Mouse (Mus musculus) lung, postnatal 0 days (tissue): ENCODE measurements around the gene Xndc1. TPM values are rescaled to one million over a fixed set of nuclear protein-coding genes. Genes with fewer than 3 reads are reported as not detected.

Experiments used
- ATAC-seq: fragments of 200-750 bp; cut with Nextera tagmentation; 2 replicates; pipeline ENCODE4 v1.8.0; 2017; ENCODE audit warnings: moderate library complexity
- DNase-seq: peaks from one replicate; pipeline ENCODE4 v3.0.0-alpha.2; 2016; ENCODE audit warnings: low spot score
- H3K27ac ChIP-seq: fragments of 300-500 bp; sonication (generic); 2 replicates; pipeline ENCODE4 v1.5.1; 2014; ENCODE audit warnings: antibody characterized with exemption, mild to moderate bottlenecking, low read length, mixed read lengths
- H3K27me3 ChIP-seq: fragments of 300-500 bp; sonication (generic); replicated peaks from 2 replicates; pipeline ENCODE4 v1.6.1; 2014; ENCODE audit warnings: low read length, mixed read lengths; ENCODE audit not compliant: insufficient read depth
- H3K36me3 ChIP-seq: fragments of 300-500 bp; sonication (generic); 2 replicates; pipeline ENCODE4 v1.6.1; 2014; ENCODE audit warnings: low read length, mixed read lengths; ENCODE audit not compliant: insufficient read depth
- H3K4me1 ChIP-seq: fragments of 300-500 bp; sonication (generic); 2 replicates; pipeline ENCODE4 v1.6.1; 2014; ENCODE audit warnings: antibody characterized with exemption, low read depth, low read length, mixed read lengths; ENCODE audit not compliant: insufficient read depth
- H3K4me2 ChIP-seq: fragments of 300-500 bp; sonication (generic); replicated peaks from 2 replicates; pipeline ENCODE4 v1.6.1; 2014; ENCODE audit warnings: low read depth, mild to moderate bottlenecking, low read length, moderate library complexity, mixed read lengths
- H3K4me3 ChIP-seq: fragments of 300-500 bp; sonication (generic); 2 replicates; pipeline ENCODE4 v1.5.1; 2014; ENCODE audit warnings: low read depth, low read length
- H3K9ac ChIP-seq: fragments of 300-500 bp; sonication (generic); replicated peaks from 2 replicates; pipeline ENCODE4 v1.6.1; 2014; ENCODE audit warnings: low read depth, mild to moderate bottlenecking
- H3K9me3 ChIP-seq: fragments of 300-500 bp; sonication (generic); 2 replicates; pipeline ENCODE4 v1.6.1; 2016; ENCODE audit warnings: low read length, mixed read lengths
- CTCF ChIP-seq: IDR thresholded peaks from 2 replicates; pipeline ENCODE4 v1.5.1; 2016; ENCODE audit warnings: antibody characterized with exemption, mild to moderate bottlenecking
- EP300 ChIP-seq: IDR thresholded peaks from 2 replicates; pipeline ENCODE4 v1.6.1; 2016; ENCODE audit warnings: antibody characterized with exemption, mild to moderate bottlenecking, control low read depth
- WGBS: fragments of 180-500 bp; shearing (Covaris S2); extraction: QIAGEN DNeasy Blood & Tissue Kit; methylation state at CpG from one replicate; pipeline ENCODE4 v1.1.7; 2014; 5-methylcytosine and 5-hydroxymethylcytosine counted together
- polyA plus RNA-seq: library from polyadenylated mRNA; unstranded; fragments of >200 nt; fragmentation: Nextera tagmentation; extraction: Ambion mirVana; gene quantifications from 2 replicates; pipeline ENCODE4 v1.2.1, GENCODE M21; 2015

The Xndc1 gene
- polyA plus RNA-seq, 1 experiment from 2014 or later: 6.2 TPM

DNA sequence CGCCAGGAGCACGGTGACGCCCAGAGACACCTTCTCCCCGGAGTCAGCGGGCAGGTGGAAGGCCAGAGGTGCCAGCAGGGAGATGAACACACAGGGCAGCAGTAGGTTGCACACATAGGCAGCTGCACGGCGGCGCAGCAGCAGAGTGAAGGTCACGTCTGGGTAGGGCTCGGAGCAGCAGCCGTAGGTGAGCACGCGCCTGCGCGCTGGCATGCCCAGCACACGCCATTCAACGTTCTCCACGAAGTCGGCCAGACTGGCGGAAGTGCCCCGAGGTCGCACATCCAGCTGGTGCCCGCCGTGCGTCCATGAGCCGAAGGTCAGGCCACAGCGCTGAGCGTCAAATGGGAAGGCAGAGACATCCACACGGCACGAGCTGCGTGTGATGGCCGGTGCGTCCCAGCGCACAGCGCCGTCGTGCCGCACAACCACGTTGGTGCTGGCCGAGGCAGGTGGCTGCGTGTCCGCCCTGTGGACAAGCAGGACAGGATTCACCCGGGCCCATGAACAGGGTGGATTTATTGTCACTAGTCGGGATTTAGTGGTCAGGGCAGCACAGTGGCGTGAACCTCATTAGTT lies 47.9 kb downstream of the Xndc1 start:
- H3K9ac ChIP-seq: no peak overlapping the region
- WGBS: 75% methylated on average over 45 of the region's 45 CpGs
- no peak overlapping the region for H3K27ac ChIP-seq
- H3K4me3 ChIP-seq: no peak overlapping the region
- DNase-seq: no peak
- no peak for ATAC-seq
- no peaks in the 10 kb centered on the region for H3K9me3 ChIP-seq
- no peak overlapping the region for H3K4me2 ChIP-seq
- no peaks in the 10 kb centered on the region for H3K4me1 ChIP-seq
- TF ChIP-seq CTCF (no peak), EP300 (no peak)
- H3K36me3 ChIP-seq: no peaks in the 10 kb centered on the region
- H3K27me3 ChIP-seq: no peaks in the 10 kb centered on the region

GRCm38 (mm10) chr7:102116579-102117331 lies 51.4 kb downstream of the Xndc1 start, which contains the start of gene Chrna10:
Gene Chrna10, minus strand, starts transcription at chr7:102116828.
- peak; percentile 87 for ATAC-seq
- Histone ChIP-seq H3K27ac (no peak within 1 kb of the TSS), H3K4me2 (no peak within 1 kb of the TSS), H3K4me1 (no peaks in the 10 kb centered on the region), H3K4me3 (no peak within 1 kb of the TSS), H3K9me3 (no peaks in the 10 kb centered on the region), H3K9ac (no peak within 1 kb of the TSS), H3K36me3 (peaks cover 25% of the 10 kb centered on the region), H3K27me3 (no peaks in the 10 kb centered on the region)
- WGBS: 29% methylated on average over 7 of the region's 7 CpGs
- TF ChIP-seq EP300 (no peak), CTCF (no peak)
- peak; percentile 52 for DNase-seq

- Histone ChIP-seq H3K27me3 (no peaks in the 10 kb centered on the region), H3K27ac (no peak overlapping the region), H3K9ac (no peak overlapping the region), H3K36me3 (peaks cover 31% of the 10 kb centered on the region), H3K4me3 (no peak overlapping the region), H3K4me2 (no peak overlapping the region), H3K4me1 (no peaks in the 10 kb centered on the region), H3K9me3 (no peaks in the 10 kb centered on the region)
- ATAC-seq (no peak), DNase-seq (no peak)
- TF ChIP-seq CTCF (no peak), EP300 (no peak)
- 70% methylated on average over 6 of the region's 6 CpGs for WGBS
These were observed 52.1 kb downstream of the Xndc1 start for GRCm38 (mm10) chr7:102117382-102117781.

DNA sequence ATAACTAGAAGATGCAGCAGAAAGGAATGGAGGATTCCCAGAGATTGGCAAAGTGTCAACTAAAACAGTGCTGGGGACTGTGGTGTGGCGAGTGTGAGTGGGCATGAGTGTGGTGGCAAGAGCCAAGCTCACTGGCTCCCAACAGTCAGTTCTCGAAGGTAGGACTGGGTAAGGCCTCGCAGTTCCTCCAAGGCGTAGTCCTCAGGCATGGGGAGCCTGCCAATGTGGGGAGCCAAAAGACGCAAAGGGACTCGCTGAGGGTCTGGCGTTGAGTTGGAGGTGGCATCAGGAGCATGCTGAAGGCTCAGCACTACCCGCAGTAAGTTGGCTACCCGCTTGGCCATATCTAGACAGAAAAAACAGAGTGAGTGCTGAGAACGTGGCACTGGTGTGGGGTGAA lies 55.0 kb downstream of the Xndc1 start:
- ATAC-seq (no peak), DNase-seq (no peak)
- Histone ChIP-seq H3K36me3 (peaks cover 59% of the 10 kb centered on the region), H3K4me2 (no peak overlapping the region), H3K4me3 (no peak overlapping the region), H3K9me3 (no peaks in the 10 kb centered on the region), H3K27ac (no peak overlapping the region), H3K4me1 (no peaks in the 10 kb centered on the region), H3K9ac (no peak overlapping the region), H3K27me3 (no peaks in the 10 kb centered on the region)
- WGBS: 91% methylated on average over 10 of the region's 10 CpGs
- TF ChIP-seq CTCF (no peak), EP300 (no peak)

DNA sequence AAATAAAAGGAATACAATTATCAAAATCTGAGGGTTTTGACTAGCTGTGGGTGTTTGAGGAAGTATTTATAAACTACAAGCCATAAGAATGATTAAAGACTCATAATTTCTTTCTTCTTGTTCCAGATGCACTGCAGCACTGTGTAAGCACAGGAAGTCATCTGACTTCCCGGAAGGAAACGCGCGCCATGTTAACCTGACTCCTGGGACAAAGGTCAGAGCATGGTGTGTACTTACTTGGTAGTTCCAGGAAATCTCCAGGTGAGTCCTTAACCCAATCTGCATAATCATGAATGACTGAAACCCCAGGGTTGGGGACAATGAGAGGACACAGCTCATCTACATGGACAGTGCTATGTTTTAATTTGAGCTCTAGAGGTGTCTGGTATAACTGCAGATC lies 67.1 kb downstream of the Xndc1 start:
- peak; percentile 55 for ATAC-seq
- Histone ChIP-seq H3K27ac (no peak overlapping the region), H3K36me3 (peaks cover 48% of the 10 kb centered on the region), H3K27me3 (no peaks in the 10 kb centered on the region), H3K4me1 (no peaks in the 10 kb centered on the region), H3K9ac (no peak overlapping the region), H3K4me2 (no peak overlapping the region), H3K4me3 (no peak overlapping the region), H3K9me3 (no peaks in the 10 kb centered on the region)
- DNase-seq: peak; percentile 14
- peak; percentile 74 for TF ChIP-seq EP300
- TF ChIP-seq CTCF: no peak
- WGBS: 47% methylated on average over 4 of the region's 4 CpGs

Other genes with a start within 250 kb of the Xndc1 start
- gene Phox2a, start 247.2 kb upstream of the Xndc1 start, polyA plus RNA-seq: not detected in 2 replicates
- 24.2 and 33.8 TPM in 2 replicates for gene Inppl1, start 227.3 kb upstream of the Xndc1 start, polyA plus RNA-seq
- gene Folr2, start 208.3 kb upstream of the Xndc1 start, polyA plus RNA-seq: 0.73 and 0.81 TPM in 2 replicates
- 26.0 and 28.8 TPM in 2 replicates for gene Anapc15, start 201.8 kb upstream of the Xndc1 start, polyA plus RNA-seq
- 0.95 and 2.4 TPM in 2 replicates for gene Folr1, start 194.7 kb upstream of the Xndc1 start, polyA plus RNA-seq
- gene Lamtor1, start 159.6 kb upstream of the Xndc1 start, polyA plus RNA-seq: 131 and 153 TPM in 2 replicates
- 0.05 and 0.17 TPM in 2 replicates for gene Tomt, start 159.2 kb upstream of the Xndc1 start, polyA plus RNA-seq
- gene Lrrc51, start 131.6 kb upstream of the Xndc1 start, polyA plus RNA-seq: 41.5 and 46.1 TPM in 2 replicates
- gene Numa1, start 131.4 kb upstream of the Xndc1 start, polyA plus RNA-seq: 31.6 and 38.0 TPM in 2 replicates
- 2.2 and 2.5 TPM in 2 replicates for gene Il18bp, start 46.8 kb upstream of the Xndc1 start, polyA plus RNA-seq
- 16.2 and 18.2 TPM in 2 replicates for gene Rnf121, start within 50 bp of the Xndc1 start, polyA plus RNA-seq
- 0.29 and 0.30 TPM in 2 replicates for gene Xntrpc, start 202 bp downstream of the Xndc1 start, polyA plus RNA-seq
- not detected in 2 replicates for gene Trpc2, start 17.6 kb downstream of the Xndc1 start, polyA plus RNA-seq
- gene Art1, start 36.2 kb downstream of the Xndc1 start, polyA plus RNA-seq: 0.14 and 0.23 TPM in 2 replicates
- 0.38 and 0.68 TPM in 2 replicates for gene Art5, start 44.0 kb downstream of the Xndc1 start, polyA plus RNA-seq
- gene Chrna10, start 51.3 kb downstream of the Xndc1 start, polyA plus RNA-seq: 0.36 and 1.1 TPM in 2 replicates
- 15.5 and 17.0 TPM in 2 replicates for gene Nup98, start 144.7 kb downstream of the Xndc1 start, polyA plus RNA-seq
- gene Pgap2, start 144.7 kb downstream of the Xndc1 start, polyA plus RNA-seq: 109 and 137 TPM in 2 replicates
- gene Rhog, start 190.5 kb downstream of the Xndc1 start, polyA plus RNA-seq: 133 and 141 TPM in 2 replicates
- gene Stim1, start 202.3 kb downstream of the Xndc1 start, polyA plus RNA-seq: 18.6 and 19.1 TPM in 2 replicates